Mouse (Mus musculus): ENCODE data around the gene Lce6a. TPM values are rescaled to one million over a fixed set of nuclear protein-coding genes. Genes with fewer than 3 reads are reported as not detected.

Gene Lce6a
- polyA plus RNA-seq, 1 experiment from 2014 or later, result not detected

Other genes starting within 250 kb of the Lce6a start
- gene Sprr2h, start 236.0 kb downstream of the Lce6a start, polyA plus RNA-seq (2015; fragmentation: Nextera tagmentation; extraction: Ambion mirVana), result not detected in 2 replicates
- not detected in 2 replicates for gene Sprr2i, start 213.7 kb downstream of the Lce6a start, polyA plus RNA-seq (2015; fragmentation: Nextera tagmentation; extraction: Ambion mirVana)
- gene Sprr2j-ps, start 203.6 kb downstream of the Lce6a start, polyA plus RNA-seq (2015; fragmentation: Nextera tagmentation; extraction: Ambion mirVana), result not detected in 2 replicates
- gene Gm9774, start 192.2 kb downstream of the Lce6a start, polyA plus RNA-seq (2015; fragmentation: Nextera tagmentation; extraction: Ambion mirVana), result 2.1 and 6.5 TPM in 2 replicates
- gene Sprr2k, start 189.1 kb downstream of the Lce6a start, polyA plus RNA-seq (2015; fragmentation: Nextera tagmentation; extraction: Ambion mirVana), result not detected in 2 replicates
- gene Sprr1b, start 182.9 kb downstream of the Lce6a start, polyA plus RNA-seq (2015; fragmentation: Nextera tagmentation; extraction: Ambion mirVana), result not detected in 2 replicates
- not detected in 2 replicates for gene Sprr3, start 162.9 kb downstream of the Lce6a start, polyA plus RNA-seq (2015; fragmentation: Nextera tagmentation; extraction: Ambion mirVana)
- 0.20 and 0.22 TPM in 2 replicates for gene Sprr1a, start 135.8 kb downstream of the Lce6a start, polyA plus RNA-seq (2015; fragmentation: Nextera tagmentation; extraction: Ambion mirVana)
- gene Sprr4, start 121.2 kb downstream of the Lce6a start, polyA plus RNA-seq (2015; fragmentation: Nextera tagmentation; extraction: Ambion mirVana), result not detected in 2 replicates
- gene 2310046K23Rik, start 87.1 kb downstream of the Lce6a start, polyA plus RNA-seq (2015; fragmentation: Nextera tagmentation; extraction: Ambion mirVana), result not detected in 2 replicates
- gene Ivl, start 47.9 kb downstream of the Lce6a start, polyA plus RNA-seq (2015; fragmentation: Nextera tagmentation; extraction: Ambion mirVana), result 0.08 TPM in 1 of 2 replicates, not detected in the other
- gene Smcp, start 32.7 kb downstream of the Lce6a start, polyA plus RNA-seq (2015; fragmentation: Nextera tagmentation; extraction: Ambion mirVana), result not detected in 2 replicates
- gene 2210017I01Rik, start 14.2 kb downstream of the Lce6a start, polyA plus RNA-seq (2015; fragmentation: Nextera tagmentation; extraction: Ambion mirVana), result not detected in 2 replicates
- gene Lce1a1, start 26.6 kb upstream of the Lce6a start, polyA plus RNA-seq (2015; fragmentation: Nextera tagmentation; extraction: Ambion mirVana), result not detected in 2 replicates
- not detected in 2 replicates for gene Lce1b, start 35.3 kb upstream of the Lce6a start, polyA plus RNA-seq (2015; fragmentation: Nextera tagmentation; extraction: Ambion mirVana)
- not detected in 2 replicates for gene Lce1a2, start 48.7 kb upstream of the Lce6a start, polyA plus RNA-seq (2015; fragmentation: Nextera tagmentation; extraction: Ambion mirVana)
- not detected in 2 replicates for gene Lce1c, start 57.6 kb upstream of the Lce6a start, polyA plus RNA-seq (2015; fragmentation: Nextera tagmentation; extraction: Ambion mirVana)
- gene Lce1d, start 65.5 kb upstream of the Lce6a start, polyA plus RNA-seq (2015; fragmentation: Nextera tagmentation; extraction: Ambion mirVana), result not detected in 2 replicates
- not detected in 2 replicates for gene Lce1e, start 87.4 kb upstream of the Lce6a start, polyA plus RNA-seq (2015; fragmentation: Nextera tagmentation; extraction: Ambion mirVana)
- not detected in 2 replicates for gene Lce1f, start 98.7 kb upstream of the Lce6a start, polyA plus RNA-seq (2015; fragmentation: Nextera tagmentation; extraction: Ambion mirVana)
- not detected in 2 replicates for gene Gm38119, start 117.4 kb upstream of the Lce6a start, polyA plus RNA-seq (2015; fragmentation: Nextera tagmentation; extraction: Ambion mirVana)
- gene Lce1g, start 130.7 kb upstream of the Lce6a start, polyA plus RNA-seq (2015; fragmentation: Nextera tagmentation; extraction: Ambion mirVana), result not detected in 2 replicates
- gene Lce1h, start 143.4 kb upstream of the Lce6a start, polyA plus RNA-seq (2015; fragmentation: Nextera tagmentation; extraction: Ambion mirVana), result not detected in 2 replicates
- not detected in 2 replicates for gene Lce1i, start 157.2 kb upstream of the Lce6a start, polyA plus RNA-seq (2015; fragmentation: Nextera tagmentation; extraction: Ambion mirVana)
- not detected in 2 replicates for gene Lce1j, start 168.9 kb upstream of the Lce6a start, polyA plus RNA-seq (2015; fragmentation: Nextera tagmentation; extraction: Ambion mirVana)
- gene Lce1k, start 186.2 kb upstream of the Lce6a start, polyA plus RNA-seq (2015; fragmentation: Nextera tagmentation; extraction: Ambion mirVana), result not detected in 2 replicates
- not detected in 2 replicates for gene Kprp, start 205.6 kb upstream of the Lce6a start, polyA plus RNA-seq (2015; fragmentation: Nextera tagmentation; extraction: Ambion mirVana)
- gene Lce1l, start 229.6 kb upstream of the Lce6a start, polyA plus RNA-seq (2015; fragmentation: Nextera tagmentation; extraction: Ambion mirVana), result not detected in 2 replicates
- not detected in 2 replicates for gene 2310050C09Rik, start 248.6 kb upstream of the Lce6a start, polyA plus RNA-seq (2015; fragmentation: Nextera tagmentation; extraction: Ambion mirVana)